Mouse (Mus musculus) gastrocnemius, adult 8-10 months (tissue): Measurements from ENCODE around the gene Gtsf2. TPM values are rescaled to one million over a fixed set of nuclear protein-coding genes. Genes with fewer than 3 reads are reported as not detected.

Experiments used
- DNase-seq, 2 experiments: peaks; one replicate each; pipeline ENCODE4 v3.0.0; 2022; ENCODE audit warnings: low spot score in 2 of 2
- total RNA-seq, 4 experiments: library from RNA; stranded (reverse); gene quantifications; 2 replicates each; pipeline ENCODE4 v1.2.4; 2022

Gene Gtsf2
- total RNA-seq, 4 experiments from 2014 or later: not detected

- DNase-seq: no peak
Measured at GRCm38 (mm10) chr15:103393577-103393976, 54.7 kb downstream of the Gtsf2 start.

Other genes with a start within 250 kb of the Gtsf2 start
- 10 to 100 TPM; 25.0 to 34.2 (median 28.9) TPM for gene Cbx5, start 208.7 kb downstream of the Gtsf2 start, total RNA-seq
- 100 to 1,000 TPM in 1 of 4 experiments, 10 to 100 TPM in 3; 82.7 to 111 (median 89.3) TPM for gene Hnrnpa1, start 208.0 kb downstream of the Gtsf2 start, total RNA-seq
- gene Nfe2, start 190.1 kb downstream of the Gtsf2 start, total RNA-seq: not detected
- gene Copz1, start 175.8 kb downstream of the Gtsf2 start, total RNA-seq: 10 to 100 TPM; 34.7 to 39.4 (median 35.6) TPM
- gene Gpr84, start 137.9 kb downstream of the Gtsf2 start, total RNA-seq: not detected
- gene Zfp385a, start 108.4 kb downstream of the Gtsf2 start, total RNA-seq: 1 to 10 TPM; 5.7 to 6.4 (median 5.9) TPM
- gene Itga5, start 81.7 kb downstream of the Gtsf2 start, total RNA-seq: 1 to 10 TPM; 4.0 to 4.9 (median 4.5) TPM
- not detected for gene Gtsf1, start 18.0 kb downstream of the Gtsf2 start, total RNA-seq
- 1 to 10 TPM in 1 of 4 experiments, under 1 TPM in 3; 0.27 to 1.0 (median 0.63) TPM for gene Nckap1l, start 5.3 kb upstream of the Gtsf2 start, total RNA-seq
- gene Pde1b, start 54.6 kb upstream of the Gtsf2 start, total RNA-seq: under 1 TPM; 0.41 to 0.52 (median 0.46) TPM
- gene Ppp1r1a, start 89.5 kb upstream of the Gtsf2 start, total RNA-seq: 100 to 1,000 TPM in 2 of 4 experiments, 10 to 100 TPM in 2; 77.3 to 125 (median 101) TPM
- not detected for gene Glycam1, start 116.6 kb upstream of the Gtsf2 start, total RNA-seq